Mouse (Mus musculus) left cerebral cortex, postnatal 25 days (tissue): ENCODE results near the gene Hnf1b. TPM values are rescaled to one million over a fixed set of nuclear protein-coding genes. Genes with fewer than 3 reads are reported as not detected.

ENCODE experiments used
- DNase-seq, 2 experiments: peaks; one replicate each; pipeline ENCODE4 v3.0.0; 2022; ENCODE audit warnings: low spot score in 2 of 2, mixed read lengths in 1 of 2
- intact Hi-C: fragments of 180-260 bp; cut with DNase I; formaldehyde crosslinking; loops from one replicate; pipeline ENCODE4 v1.15.1; 2025
- total RNA-seq, 2 experiments: library from RNA; stranded (reverse); gene quantifications; 2 replicates each; pipeline ENCODE4 v1.2.3; 2021

Gene Hnf1b
- total RNA-seq, 2 experiments from 2014 or later: 0.18 to 0.30 TPM

GRCm38 (mm10) chr11:83852016-83852355 lies 2.1 kb downstream of the Hnf1b start:
- intact Hi-C loops: loop anchor here (2.0 kb wide), 1 partner anchor 665 kb away; no protein-coding TSS in a partner anchor
- DNase-seq: no peak

DNA sequence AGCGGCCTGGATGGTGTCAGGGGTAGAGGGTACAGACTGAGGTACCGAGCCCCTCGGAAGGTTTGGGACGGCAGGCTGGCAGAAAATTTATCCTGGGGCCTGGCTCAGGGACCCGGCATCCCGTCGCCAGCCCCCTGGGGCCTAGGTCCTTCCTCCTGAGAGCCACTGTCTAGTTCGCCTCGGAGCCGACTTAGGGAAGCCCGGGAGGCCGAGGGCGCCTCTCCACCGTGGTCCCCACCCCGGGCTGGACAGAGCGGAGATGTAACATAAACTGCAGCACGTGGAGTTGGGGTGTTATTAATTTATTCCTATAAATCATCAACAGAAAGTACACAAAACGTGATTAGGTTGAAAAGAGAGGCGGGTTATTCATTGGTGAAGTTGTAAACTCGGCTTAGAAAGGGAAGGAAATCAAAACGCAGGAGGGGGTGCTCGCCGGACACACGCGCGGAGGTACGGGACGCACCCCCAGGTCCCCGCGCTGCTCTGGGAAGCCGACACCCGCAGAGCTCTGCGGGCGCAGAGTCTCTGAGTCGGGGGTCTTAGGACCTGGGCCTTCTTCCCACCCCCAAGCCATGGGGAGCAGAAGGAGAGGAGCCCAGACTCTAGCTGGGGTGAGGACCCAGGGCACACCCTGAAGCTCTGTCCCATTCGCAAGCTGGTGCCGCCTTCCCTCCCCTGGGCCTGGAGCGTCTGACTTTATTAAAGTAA lies 2.8 kb downstream of the Hnf1b start:
- intact Hi-C loops: loop anchor here (2.0 kb wide), 1 partner anchor 664 kb away; no protein-coding TSS in a partner anchor
- no peak for DNase-seq

GRCm38 (mm10) chr11:83853221-83853792 lies 3.4 kb downstream of the Hnf1b start:
- intact Hi-C loops: loop anchor here (2.0 kb wide), 1 partner anchor 663 kb away; no protein-coding TSS in a partner anchor

GRCm38 (mm10) chr11:83854091-83854490 lies 4.2 kb downstream of the Hnf1b start:
- intact Hi-C loops: no loop called here

More at GRCm38 (mm10) chr11:83853221-83853792, 3.4 kb downstream of the Hnf1b start:
- no peak for DNase-seq

GRCm38 (mm10) chr11:83854707-83855106 lies 4.8 kb downstream of the Hnf1b start:
- DNase-seq: no peak
- intact Hi-C loops: no loop called here

More at GRCm38 (mm10) chr11:83854091-83854490, 4.2 kb downstream of the Hnf1b start:
- no peak for DNase-seq

DNA sequence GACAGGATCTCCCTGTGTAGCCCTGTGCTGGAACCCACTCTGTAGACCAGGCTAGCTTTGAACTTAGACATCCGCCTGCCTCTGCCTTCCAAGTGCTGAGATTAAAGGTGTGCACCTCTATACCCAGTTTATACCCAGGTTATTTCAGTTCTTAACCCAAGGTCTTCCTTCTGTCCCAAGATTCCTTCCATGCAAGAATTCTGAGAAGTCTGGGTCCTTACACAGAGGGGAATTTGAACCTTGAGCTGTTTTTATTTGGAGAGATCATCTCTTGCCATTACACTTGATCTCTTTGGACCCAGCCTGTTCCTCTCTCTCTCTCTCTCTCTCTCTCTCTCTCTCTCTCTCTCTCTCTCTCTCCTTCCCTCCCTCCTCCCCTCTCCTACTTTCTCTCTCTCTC lies 7.4 kb downstream of the Hnf1b start:
- intact Hi-C loops: no loop called here
- DNase-seq: no peak

DNA sequence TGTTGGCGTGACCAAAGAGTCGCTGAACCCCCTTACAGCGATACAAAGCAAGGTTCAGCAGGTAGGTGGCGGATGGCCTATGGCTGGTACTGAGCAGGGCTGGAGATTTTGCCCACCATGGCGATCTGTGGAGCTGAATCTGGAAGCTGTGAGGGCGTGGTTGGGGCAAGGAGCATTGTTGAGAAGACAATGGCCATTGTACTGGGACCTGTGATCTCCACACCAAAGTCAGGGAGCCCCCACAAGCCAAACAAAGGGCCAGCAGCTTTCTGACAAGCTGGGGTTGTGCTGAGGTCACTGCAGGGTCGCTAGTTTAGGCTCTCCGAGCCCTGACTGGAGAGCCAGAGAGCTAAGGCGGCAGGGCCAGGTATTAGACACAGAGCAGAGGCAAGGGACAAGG lies 15.4 kb downstream of the Hnf1b start:
- intact Hi-C loops: no loop called here

GRCm38 (mm10) chr11:83867571-83867970 lies 17.7 kb downstream of the Hnf1b start:
- intact Hi-C loops: no loop called here
- DNase-seq: no peak

More for the DNA sequence above, 15.4 kb downstream of the Hnf1b start:
- no peak for DNase-seq

- DNase-seq: no peak
- intact Hi-C loops: no loop called here
Measured at GRCm38 (mm10) chr11:83869147-83869546, 19.3 kb downstream of the Hnf1b start.

GRCm38 (mm10) chr11:83869686-83870085 lies 19.8 kb downstream of the Hnf1b start:
- intact Hi-C loops: no loop called here
- DNase-seq: no peak

GRCm38 (mm10) chr11:83871780-83872554 lies 22.1 kb downstream of the Hnf1b start:
- peak; percentile 34 to 88 for DNase-seq
- intact Hi-C loops: no loop called here

DNA sequence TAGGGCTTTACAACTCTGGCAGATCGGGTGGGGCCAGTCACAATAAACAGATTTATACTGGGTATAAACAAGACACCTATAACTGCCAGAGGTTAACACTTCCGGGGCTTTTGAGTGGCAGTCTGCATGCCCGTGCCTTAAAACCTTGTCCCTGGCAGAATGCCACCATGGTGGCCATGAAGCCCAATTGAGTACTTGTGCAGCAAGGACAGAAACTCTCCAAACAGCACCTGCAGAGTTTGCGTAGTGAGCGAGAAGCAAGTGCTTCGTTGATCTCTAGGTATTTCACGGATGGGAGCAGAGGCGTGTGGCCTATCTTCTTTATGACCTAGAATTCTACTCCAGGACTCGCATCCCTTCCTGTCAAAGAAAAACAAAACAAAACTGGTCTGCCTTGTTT lies 23.6 kb downstream of the Hnf1b start:
- intact Hi-C loops: no loop called here

DNA sequence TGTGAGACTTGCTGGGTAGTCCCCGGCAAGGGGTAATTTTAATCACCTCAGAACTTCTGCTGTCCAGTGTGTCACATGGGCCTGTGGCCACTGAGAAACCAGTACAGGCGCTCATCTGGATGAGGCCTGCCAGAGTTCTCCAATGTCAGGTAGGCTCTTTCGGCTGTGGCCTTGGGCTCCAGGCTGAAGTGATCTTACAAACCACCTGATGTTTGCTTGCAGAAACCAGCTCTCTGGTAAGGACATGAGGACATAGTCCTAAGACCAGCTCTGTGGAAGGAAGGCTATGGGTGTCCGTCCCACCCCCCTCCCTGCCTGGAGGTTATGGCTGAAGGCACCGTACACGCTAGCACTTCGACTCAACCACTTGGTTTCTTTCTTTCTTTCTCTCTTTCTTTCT lies 26.8 kb downstream of the Hnf1b start:
- intact Hi-C loops: no loop called here
- DNase-seq: no peak

More for the DNA sequence above, 23.6 kb downstream of the Hnf1b start:
- DNase-seq: no peak

DNA sequence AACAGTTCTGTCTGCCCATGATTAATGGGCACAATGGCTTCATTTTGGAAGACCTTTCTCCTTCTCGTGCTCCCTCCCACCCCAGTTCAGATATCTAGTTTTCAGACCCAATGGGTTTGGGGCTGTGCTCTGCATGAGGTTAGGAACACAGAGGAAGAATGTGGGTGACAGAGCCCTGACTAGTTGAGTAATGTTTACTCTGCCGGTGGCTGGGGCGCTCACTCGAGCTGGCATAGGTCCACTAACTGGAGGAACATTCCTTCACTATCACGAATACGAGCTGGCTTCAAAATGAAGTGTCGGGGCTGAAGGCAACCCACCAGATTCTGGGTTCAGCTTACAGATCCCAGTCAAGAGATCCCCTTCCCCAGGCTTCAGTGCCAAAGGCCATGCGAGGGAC lies 27.9 kb downstream of the Hnf1b start:
- intact Hi-C loops: no loop called here
- DNase-seq: no peak

GRCm38 (mm10) chr11:83878417-83878952 lies 28.6 kb downstream of the Hnf1b start:
- intact Hi-C loops: no loop called here
- no peak for DNase-seq

- no peak for DNase-seq
- intact Hi-C loops: no loop called here
Measured at GRCm38 (mm10) chr11:83879130-83879529, 29.3 kb downstream of the Hnf1b start.

DNA sequence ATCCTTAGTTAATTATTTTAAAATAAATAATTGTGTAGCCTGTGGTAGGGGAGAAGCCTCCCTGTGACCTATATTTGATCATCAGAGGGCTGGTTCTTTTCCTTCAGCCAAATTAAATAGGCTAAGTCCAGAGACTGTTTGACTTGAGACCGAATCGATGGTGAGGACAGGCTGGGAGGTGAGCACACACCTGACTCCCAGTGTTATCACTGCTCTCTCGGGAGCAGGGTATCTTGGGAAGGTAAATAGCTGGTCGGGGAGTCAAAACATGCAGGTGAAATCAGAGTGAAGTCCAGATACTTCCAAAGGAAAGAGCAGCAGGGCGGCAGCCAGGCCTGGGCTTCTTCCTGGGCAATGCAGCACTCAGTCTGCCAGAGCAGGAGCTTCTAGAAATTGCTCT lies 31.6 kb downstream of the Hnf1b start:
- no peak for DNase-seq
- intact Hi-C loops: no loop called here

GRCm38 (mm10) chr11:83882552-83882951 lies 32.7 kb downstream of the Hnf1b start:
- intact Hi-C loops: no loop called here
- no peak for DNase-seq

- no peak for DNase-seq
- intact Hi-C loops: no loop called here
Measured at GRCm38 (mm10) chr11:83883074-83883473, 33.2 kb downstream of the Hnf1b start.

DNA sequence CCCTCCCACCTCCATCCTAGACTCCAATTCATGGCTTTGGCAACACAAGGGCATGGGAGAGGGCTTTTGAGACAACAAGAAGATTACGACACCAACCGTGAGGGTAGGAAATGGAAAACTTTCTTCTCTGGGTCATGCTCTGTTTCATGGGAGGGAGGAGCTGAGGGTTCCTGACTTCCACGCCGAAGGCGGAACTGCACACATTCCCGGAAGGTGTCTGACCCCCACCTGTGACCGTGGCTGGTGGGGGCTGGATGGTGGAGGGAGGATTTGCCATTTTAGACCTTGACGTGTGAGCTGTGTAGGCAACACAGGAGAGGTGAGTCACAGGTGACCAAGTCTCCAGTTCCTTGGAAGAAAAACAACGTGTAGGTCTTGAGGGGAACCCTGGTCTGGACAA lies 33.9 kb downstream of the Hnf1b start:
- no peak for DNase-seq
- intact Hi-C loops: no loop called here
